Mouse (Mus musculus) forebrain, embryonic 13.5 days (tissue): ENCODE data around the gene Il6st. TPM values are rescaled to one million over a fixed set of nuclear protein-coding genes. Genes with fewer than 3 reads are reported as not detected.

Source experiments
- ATAC-seq: fragments of 200-750 bp; cut with Nextera tagmentation; 2 replicates; pipeline ENCODE4 v1.8.0; 2017
- H3K27ac ChIP-seq: fragments of 300-500 bp; sonication (generic); 2 replicates; pipeline ENCODE4 v1.5.1; 2015; ENCODE audit warnings: inconsistent platforms, mild to moderate bottlenecking, moderate library complexity
- H3K27me3 ChIP-seq: fragments of 300-500 bp; sonication (generic); 2 replicates; pipeline ENCODE4 v1.6.1; 2015; ENCODE audit warnings: mild to moderate bottlenecking, inconsistent platforms
- H3K36me3 ChIP-seq: fragments of 300-500 bp; sonication (generic); 2 replicates; pipeline ENCODE4 v1.6.1; 2015; ENCODE audit warnings: mild to moderate bottlenecking, inconsistent platforms; ENCODE audit not compliant: poor library complexity, severe bottlenecking
- H3K4me1 ChIP-seq: fragments of 300-500 bp; sonication (generic); 2 replicates; pipeline ENCODE4 v1.6.1; 2015; ENCODE audit warnings: inconsistent platforms
- H3K4me2 ChIP-seq: fragments of 300-500 bp; sonication (generic); 2 replicates; pipeline ENCODE4 v1.6.1; 2015; ENCODE audit warnings: inconsistent platforms, mild to moderate bottlenecking, moderate library complexity
- H3K4me3 ChIP-seq: fragments of 300-500 bp; sonication (generic); 2 replicates; pipeline ENCODE4 v1.5.1; 2015; ENCODE audit warnings: mild to moderate bottlenecking, inconsistent platforms
- H3K9ac ChIP-seq: fragments of 300-500 bp; sonication (generic); 2 replicates; pipeline ENCODE4 v1.6.1; 2015; ENCODE audit warnings: mild to moderate bottlenecking, inconsistent platforms
- H3K9me3 ChIP-seq: fragments of 300-500 bp; sonication (generic); replicated peaks from 2 replicates; pipeline ENCODE4 v1.6.1; 2016; ENCODE audit warnings: inconsistent platforms
- WGBS: fragments of 180-500 bp; shearing (Covaris S2); methylation state at CpG from one replicate; pipeline ENCODE4 v1.1.7; 2015; 5-methylcytosine and 5-hydroxymethylcytosine counted together
- polyA plus RNA-seq: library from polyadenylated mRNA; unstranded; fragments of >200 nt; fragmentation: Nextera tagmentation; extraction: Ambion mirVana; gene quantifications from 2 replicates; pipeline ENCODE4 v1.2.1, GENCODE M21; 2015

Il6st gene
- polyA plus RNA-seq, 1 experiment from 2014 or later: 11.0 TPM

- ATAC-seq: no peak
- Histone ChIP-seq H3K4me1 (no peaks in the 10 kb centered on the region), H3K9me3 (no peaks in the 10 kb centered on the region), H3K4me2 (no peak overlapping the region), H3K27me3 (no peaks in the 10 kb centered on the region), H3K9ac (no peak overlapping the region), H3K4me3 (no peak overlapping the region), H3K27ac (no peak overlapping the region), H3K36me3 (no peaks in the 10 kb centered on the region)
- WGBS: 92% methylated on average over 13 of the region's 15 CpGs
Measured at GRCm38 (mm10) chr13:112427521-112427920, 36.3 kb upstream of the Il6st start.

DNA sequence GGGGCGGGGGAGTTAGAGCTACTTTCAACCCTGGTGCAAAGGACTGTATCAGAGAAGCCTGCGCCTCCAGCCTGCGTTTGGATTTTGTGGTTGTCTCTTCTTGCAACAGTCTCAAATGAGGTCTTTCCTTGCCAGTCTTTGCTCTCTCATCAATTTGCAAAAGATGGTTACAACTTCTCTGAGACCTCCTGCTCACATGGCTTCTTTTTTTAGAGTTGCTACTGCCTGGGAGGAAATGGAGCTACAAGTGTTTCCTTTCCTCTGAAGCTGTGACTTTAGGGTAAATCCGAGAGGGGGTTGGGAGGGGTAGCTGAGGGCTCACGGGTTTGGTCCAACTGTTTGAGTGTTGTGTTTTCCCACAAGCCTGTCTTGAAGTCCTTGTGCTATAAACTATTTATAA lies 30.6 kb upstream of the Il6st start:
- 76% methylated on average over 5 of the region's 5 CpGs for WGBS
- Histone ChIP-seq H3K9ac (no peak overlapping the region), H3K4me3 (no peak overlapping the region), H3K36me3 (no peaks in the 10 kb centered on the region), H3K4me1 (no peaks in the 10 kb centered on the region), H3K27me3 (no peaks in the 10 kb centered on the region), H3K9me3 (no peaks in the 10 kb centered on the region), H3K4me2 (no peak overlapping the region), H3K27ac (no peak overlapping the region)
- no peak for ATAC-seq

- Histone ChIP-seq H3K4me1 (peaks cover 12% of the 10 kb centered on the region), H3K27ac (no peak overlapping the region), H3K9me3 (no peaks in the 10 kb centered on the region), H3K27me3 (no peaks in the 10 kb centered on the region), H3K36me3 (no peaks in the 10 kb centered on the region), H3K4me3 (no peak overlapping the region), H3K4me2 (no peak overlapping the region), H3K9ac (no peak overlapping the region)
- no peak for ATAC-seq
- WGBS: 76% methylated on average over 8 of the region's 8 CpGs
Measured at GRCm38 (mm10) chr13:112435241-112436075, 28.4 kb upstream of the Il6st start.

- Histone ChIP-seq H3K27me3 (no peaks in the 10 kb centered on the region), H3K9ac (no peak overlapping the region), H3K36me3 (no peaks in the 10 kb centered on the region), H3K4me2 (no peak overlapping the region), H3K4me1 (peaks cover 12% of the 10 kb centered on the region), H3K9me3 (no peaks in the 10 kb centered on the region), H3K27ac (no peak overlapping the region), H3K4me3 (no peak overlapping the region)
- 89% methylated on average over 7 of the region's 7 CpGs for WGBS
- ATAC-seq: no peak
Measured at GRCm38 (mm10) chr13:112436288-112436687, 27.6 kb upstream of the Il6st start.

- Histone ChIP-seq H3K9me3 (no peaks in the 10 kb centered on the region), H3K4me1 (peaks cover 12% of the 10 kb centered on the region), H3K4me3 (no peak overlapping the region), H3K36me3 (no peaks in the 10 kb centered on the region), H3K27me3 (no peaks in the 10 kb centered on the region), H3K4me2 (no peak overlapping the region), H3K9ac (no peak overlapping the region), H3K27ac (no peak overlapping the region)
- ATAC-seq: no peak
- WGBS: 94% methylated on average over 21 of the region's 21 CpGs
Measured at GRCm38 (mm10) chr13:112438001-112438868, 25.6 kb upstream of the Il6st start.

- Histone ChIP-seq H3K4me2 (peak overlapping the region; percentile 46), H3K36me3 (no peaks in the 10 kb centered on the region), H3K27me3 (no peaks in the 10 kb centered on the region), H3K4me1 (peaks cover 12% of the 10 kb centered on the region), H3K9ac (no peak overlapping the region), H3K9me3 (no peaks in the 10 kb centered on the region), H3K4me3 (no peak overlapping the region), H3K27ac (no peak overlapping the region)
- ATAC-seq: no peak
- 54% methylated on average over 15 of the region's 15 CpGs for WGBS
Measured at GRCm38 (mm10) chr13:112439105-112439818, 24.6 kb upstream of the Il6st start.

DNA sequence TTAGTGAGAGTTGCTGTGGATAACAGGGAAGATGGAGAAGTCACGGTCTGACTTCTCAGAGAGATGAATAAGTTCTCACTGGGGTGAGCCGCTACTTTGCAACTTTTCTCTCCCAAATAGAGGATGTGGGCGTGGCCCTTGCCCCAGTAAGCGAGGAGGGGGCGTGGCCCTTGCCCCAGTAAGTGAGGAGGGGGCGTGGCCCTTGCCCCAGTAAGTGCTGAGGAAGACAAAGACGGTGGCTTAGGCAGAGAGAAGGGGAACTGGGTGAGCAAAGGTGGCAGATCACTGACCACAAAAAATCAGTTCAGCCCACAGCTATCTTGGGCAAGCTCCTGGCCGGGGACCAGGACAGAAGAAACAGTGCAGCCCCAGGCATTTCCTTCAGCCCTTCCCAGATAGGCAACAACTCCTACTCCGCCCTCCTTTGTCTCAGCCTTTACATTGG lies 23.9 kb upstream of the Il6st start:
- peak overlapping the region; percentile 46 for H3K4me2 ChIP-seq
- no peak for ATAC-seq

GRCm38 (mm10) chr13:112440668-112441067 lies 23.2 kb upstream of the Il6st start:
- H3K9me3 ChIP-seq: no peaks in the 10 kb centered on the region
- WGBS: 58% methylated on average over 8 of the region's 8 CpGs
- H3K4me3 ChIP-seq: no peak overlapping the region
- ATAC-seq: no peak
- H3K4me1 ChIP-seq: peaks cover 12% of the 10 kb centered on the region
- no peak overlapping the region for H3K4me2 ChIP-seq
- H3K27ac ChIP-seq: no peak overlapping the region
- H3K9ac ChIP-seq: no peak overlapping the region
- no peaks in the 10 kb centered on the region for H3K36me3 ChIP-seq
- H3K27me3 ChIP-seq: no peaks in the 10 kb centered on the region

More for the DNA sequence above, 23.9 kb upstream of the Il6st start:
- no peaks in the 10 kb centered on the region for H3K36me3 ChIP-seq
- no peak overlapping the region for H3K9ac ChIP-seq
- H3K27me3 ChIP-seq: no peaks in the 10 kb centered on the region
- no peaks in the 10 kb centered on the region for H3K9me3 ChIP-seq
- H3K4me3 ChIP-seq: no peak overlapping the region
- 14% methylated on average over 9 of the region's 9 CpGs for WGBS
- peaks cover 12% of the 10 kb centered on the region for H3K4me1 ChIP-seq
- H3K27ac ChIP-seq: no peak overlapping the region

GRCm38 (mm10) chr13:112442867-112443529 lies 20.9 kb upstream of the Il6st start:
- H3K4me2 ChIP-seq: no peak overlapping the region

GRCm38 (mm10) chr13:112447108-112447665 lies 16.7 kb upstream of the Il6st start:
- Histone ChIP-seq H3K4me2 (no peak overlapping the region), H3K9me3 (no peaks in the 10 kb centered on the region), H3K27me3 (no peaks in the 10 kb centered on the region), H3K4me3 (no peak overlapping the region), H3K36me3 (no peaks in the 10 kb centered on the region), H3K27ac (no peak overlapping the region), H3K9ac (no peak overlapping the region), H3K4me1 (no peaks in the 10 kb centered on the region)
- 88% methylated on average over 8 of the region's 8 CpGs for WGBS
- no peak for ATAC-seq

More at GRCm38 (mm10) chr13:112442867-112443529, 20.9 kb upstream of the Il6st start:
- Histone ChIP-seq H3K4me1 (peaks cover 12% of the 10 kb centered on the region), H3K4me3 (no peak overlapping the region), H3K9me3 (no peaks in the 10 kb centered on the region), H3K9ac (no peak overlapping the region), H3K27me3 (no peaks in the 10 kb centered on the region), H3K27ac (no peak overlapping the region), H3K36me3 (no peaks in the 10 kb centered on the region)
- WGBS: 90% methylated on average over 7 of the region's 7 CpGs
- ATAC-seq: no peak

- H3K4me2 ChIP-seq: no peak overlapping the region
- no peaks in the 10 kb centered on the region for H3K4me1 ChIP-seq
- no peak overlapping the region for H3K9ac ChIP-seq
- H3K4me3 ChIP-seq: no peak overlapping the region
- no peaks in the 10 kb centered on the region for H3K36me3 ChIP-seq
- no peak for ATAC-seq
- no peaks in the 10 kb centered on the region for H3K9me3 ChIP-seq
- WGBS: 76% methylated on average over 3 of the region's 3 CpGs
- H3K27me3 ChIP-seq: no peaks in the 10 kb centered on the region
- no peak overlapping the region for H3K27ac ChIP-seq
Measured at GRCm38 (mm10) chr13:112450210-112450609, 13.7 kb upstream of the Il6st start.
